Mouse (Mus musculus): Measurements from ENCODE around the gene Ngfr. TPM values are rescaled to one million over a fixed set of nuclear protein-coding genes. Genes with fewer than 3 reads are reported as not detected.

Gene Ngfr
- polyA plus RNA-seq, 3 experiments from 2014 or later, result not detected

DNA sequence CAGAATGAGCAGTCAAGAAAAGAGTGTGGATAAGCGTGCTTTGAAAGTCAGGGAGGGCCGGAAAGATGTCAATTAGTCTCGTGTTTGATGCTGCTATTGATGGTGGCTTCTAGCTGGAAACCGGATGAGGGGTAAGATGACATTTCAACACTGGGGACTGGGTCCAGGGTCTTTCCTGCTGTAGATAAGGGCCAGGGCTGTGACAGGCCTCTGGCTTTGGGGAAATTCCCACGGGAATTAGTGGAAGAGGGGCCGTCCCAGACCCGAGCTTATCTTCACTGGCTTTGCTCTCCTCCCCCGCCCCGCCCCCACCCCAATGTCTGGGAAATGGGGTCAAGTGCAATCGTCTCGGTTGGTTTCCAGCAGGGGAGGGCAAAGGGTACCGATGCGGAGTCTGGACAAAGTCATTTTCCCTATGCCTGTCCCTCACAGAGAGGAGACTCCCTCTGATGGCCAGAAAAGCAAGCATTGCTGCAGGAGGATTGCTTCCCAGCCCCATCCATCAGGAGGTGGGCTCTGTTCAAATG lies 7.2 kb upstream of the Ngfr start:
- ATAC-seq, result no peak

DNA sequence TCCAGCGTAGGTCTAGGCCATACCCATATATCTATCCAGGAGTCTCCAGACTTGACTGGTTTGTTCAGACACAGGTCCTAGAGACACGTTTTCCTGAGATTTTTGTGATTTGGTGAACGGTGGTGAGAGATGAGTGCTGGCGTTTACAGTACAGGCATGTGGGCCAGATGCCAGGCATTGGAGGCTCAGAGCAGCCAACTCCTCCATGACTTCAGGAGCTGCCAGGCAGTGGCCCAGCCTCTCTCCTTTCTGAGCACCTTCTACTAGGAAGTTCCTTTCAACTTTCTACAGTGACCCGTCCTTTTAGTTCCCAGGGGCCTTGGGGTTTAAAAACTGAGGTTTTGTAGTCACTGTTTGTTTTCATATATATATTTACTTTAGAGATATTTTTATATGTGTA lies 6.0 kb upstream of the Ngfr start:
- no peak for ATAC-seq

DNA sequence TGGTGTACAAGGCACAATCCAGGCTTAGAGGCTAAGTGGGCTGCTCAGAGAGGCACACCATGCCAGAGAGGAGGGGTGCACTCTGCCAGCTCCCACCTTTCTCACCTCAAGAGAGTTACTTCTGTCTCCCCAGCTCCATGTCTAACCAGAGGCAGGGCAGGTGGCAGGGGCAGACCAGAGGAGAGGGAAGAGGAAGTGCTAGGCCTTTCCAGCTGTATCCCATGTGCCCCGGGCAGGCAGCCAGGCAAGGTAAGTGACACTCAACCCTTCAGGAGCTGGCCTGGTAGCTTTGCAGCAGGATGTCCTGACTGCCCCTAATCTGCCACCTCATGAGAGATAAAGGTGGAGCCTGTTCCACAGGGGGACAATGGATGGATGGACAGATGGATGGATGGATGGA lies 5.2 kb upstream of the Ngfr start:
- ATAC-seq, result no peak

DNA sequence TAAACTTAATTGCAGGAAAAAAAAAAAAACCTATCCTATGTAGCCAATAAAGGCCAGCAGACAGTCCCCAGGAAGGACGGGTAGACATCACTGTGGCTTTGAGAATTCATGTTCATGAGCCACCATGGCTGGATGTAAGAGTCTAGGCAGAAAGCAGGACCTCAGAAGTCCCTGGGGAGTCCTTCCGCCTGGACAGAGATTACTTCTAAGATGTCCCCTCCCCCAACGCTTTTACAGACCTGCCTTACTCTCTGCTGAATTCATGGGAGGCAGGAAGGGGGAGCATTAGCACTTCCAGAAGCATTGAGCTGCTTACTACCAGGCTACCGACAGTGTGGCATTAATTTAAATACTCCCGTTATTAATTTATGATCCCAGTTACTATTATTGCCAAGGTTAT lies 1.7 kb upstream of the Ngfr start:
- ATAC-seq, result no peak

DNA sequence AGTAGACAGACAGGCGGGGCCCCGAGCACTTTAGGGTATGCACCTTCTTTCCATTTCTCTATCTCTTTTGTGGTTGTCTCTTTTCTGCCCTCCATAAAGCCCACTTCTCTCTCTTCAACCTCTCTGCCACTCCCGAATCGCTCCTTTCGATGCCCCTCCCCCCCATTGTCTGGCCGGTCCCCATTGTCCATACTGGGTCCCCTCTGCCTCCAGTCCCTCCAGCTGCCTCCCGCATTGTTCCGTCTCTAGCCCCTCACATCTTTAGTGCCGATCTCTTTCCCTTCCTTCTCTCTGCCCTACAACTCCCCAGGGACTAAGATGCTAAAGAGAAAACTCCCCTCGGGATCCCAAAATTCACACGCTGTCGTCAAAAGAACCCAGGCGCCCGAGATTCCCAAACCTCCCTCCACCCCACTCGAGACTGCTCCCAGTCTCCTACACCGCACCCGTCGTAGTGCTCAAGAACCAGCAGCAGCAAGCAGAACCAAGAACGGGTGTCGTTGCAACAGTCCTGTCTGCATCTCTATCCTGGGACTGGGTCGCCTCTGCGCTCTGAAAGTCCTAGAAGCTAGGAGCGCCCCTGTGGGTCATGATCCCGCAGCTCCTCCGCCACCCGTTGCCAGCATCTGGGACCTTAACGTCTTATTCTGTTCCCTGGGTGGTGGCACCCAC lies 648 bp downstream of the Ngfr start:
- ATAC-seq, result no peak

DNA sequence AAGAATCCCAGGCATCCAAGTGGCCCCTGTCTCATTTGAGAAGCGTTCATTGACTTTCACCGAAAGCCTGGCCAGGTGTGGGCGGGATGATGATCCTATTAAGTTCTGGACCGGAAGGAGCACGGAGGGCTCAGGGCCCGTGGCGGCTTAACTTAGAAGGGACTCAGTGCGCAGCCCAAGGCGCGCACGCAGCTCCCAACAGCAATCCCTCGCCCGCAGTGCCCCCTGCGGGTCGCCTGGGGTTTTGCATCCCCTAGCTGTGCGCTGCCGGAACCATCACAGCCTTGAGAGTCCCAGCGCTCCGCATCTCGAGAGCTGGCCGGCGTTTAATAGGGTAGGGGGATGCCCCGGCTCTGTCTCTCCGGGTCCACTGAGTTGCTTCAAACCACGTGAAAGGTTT lies 1.4 kb downstream of the Ngfr start:
- no peak for ATAC-seq

DNA sequence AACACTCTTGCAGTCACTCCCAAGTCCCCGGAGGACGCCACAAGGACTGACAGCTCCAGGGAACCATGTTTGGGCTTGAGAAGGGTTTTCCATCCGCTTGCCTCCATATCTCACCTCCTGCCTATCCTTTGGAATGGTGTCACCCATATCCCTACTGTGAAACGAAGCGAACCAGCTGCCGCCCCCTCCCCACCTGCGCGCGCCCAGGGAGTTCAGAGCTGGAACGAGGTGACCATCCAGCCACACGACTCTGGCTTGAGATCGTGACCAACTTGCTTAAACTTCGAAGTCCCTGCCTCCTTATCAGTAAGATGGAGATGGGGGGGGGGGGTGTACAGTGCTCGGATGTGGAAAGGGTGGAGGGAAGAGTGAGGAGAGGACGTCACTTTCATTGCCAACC lies 1.9 kb downstream of the Ngfr start:
- no peak for ATAC-seq

DNA sequence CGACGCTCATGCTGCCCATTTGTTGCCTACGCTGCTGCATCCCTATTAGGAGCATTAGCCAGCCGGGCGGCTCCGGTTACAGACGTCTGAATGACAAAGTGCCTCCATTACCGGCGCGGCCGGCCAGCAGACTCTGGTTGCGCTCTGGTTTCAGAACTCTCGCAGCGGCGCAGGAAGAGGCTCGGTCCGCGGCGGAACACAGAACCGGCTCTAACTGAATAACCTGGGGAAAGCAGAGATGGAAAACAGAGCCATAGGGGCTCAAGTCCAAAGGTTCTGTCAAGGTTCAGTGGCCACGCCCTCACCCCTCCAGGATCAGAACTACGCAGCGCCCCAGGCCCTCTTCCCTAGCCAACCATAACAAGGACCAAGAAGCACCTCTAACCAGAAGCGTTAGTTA lies 2.3 kb downstream of the Ngfr start:
- no peak for ATAC-seq

DNA sequence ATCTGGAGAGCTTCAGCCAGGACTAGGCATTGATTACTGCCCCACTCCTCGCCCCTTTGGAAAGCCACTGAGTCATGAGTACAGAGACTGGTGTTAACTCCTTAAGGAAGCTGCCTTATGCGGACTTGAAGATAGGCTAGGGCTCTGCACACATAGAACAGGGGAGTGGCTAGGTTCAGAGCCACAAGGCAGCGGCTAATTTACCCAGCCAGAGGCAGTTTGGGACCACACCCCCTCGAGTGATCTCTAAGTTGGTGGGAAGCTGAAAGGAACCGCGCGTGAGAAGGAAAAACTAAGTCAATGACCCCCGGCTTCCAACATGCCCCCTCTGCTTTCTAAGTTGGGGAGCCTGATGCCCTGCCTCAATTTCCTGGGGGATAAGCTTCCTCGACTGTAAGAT lies 2.9 kb downstream of the Ngfr start:
- no peak for ATAC-seq

DNA sequence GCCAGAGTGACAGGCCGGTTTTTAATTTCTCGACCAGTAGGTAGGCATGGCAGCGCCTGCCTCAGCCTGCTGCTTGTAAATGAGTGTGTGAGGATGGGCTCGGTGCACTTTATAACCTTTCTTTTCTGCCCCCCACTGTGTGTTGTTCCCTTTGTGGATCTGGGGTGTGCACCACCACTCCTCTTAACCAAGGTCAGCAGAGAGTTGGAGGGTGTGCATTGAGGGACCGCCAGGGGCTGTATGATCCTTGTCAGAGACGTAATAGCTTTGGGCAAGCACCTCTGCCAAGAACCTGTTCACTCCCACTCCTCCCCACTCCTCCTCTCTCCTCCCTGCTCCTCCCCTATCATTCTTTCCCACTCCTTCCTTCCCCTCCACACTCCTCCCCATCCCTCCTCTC lies 4.1 kb downstream of the Ngfr start:
- no peak for ATAC-seq

DNA sequence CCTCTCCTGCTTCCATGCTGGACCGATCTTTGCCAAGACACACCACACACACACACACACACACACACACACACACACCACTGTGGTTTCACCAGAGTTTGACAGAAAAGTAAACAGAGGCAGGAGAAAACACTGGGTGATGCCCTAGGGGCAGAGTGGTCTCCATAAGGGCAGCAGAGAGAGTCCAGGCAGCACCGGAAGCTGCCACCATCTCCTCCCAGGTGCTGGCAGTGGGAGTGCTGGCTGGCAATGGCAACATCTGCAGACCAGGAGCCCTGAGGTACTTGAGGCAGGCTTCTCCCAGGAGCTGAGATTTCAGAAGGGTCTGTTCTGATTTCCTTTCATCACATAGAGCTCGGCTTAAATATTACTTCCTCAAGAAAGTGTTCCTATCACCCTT lies 5.3 kb downstream of the Ngfr start:
- no peak for ATAC-seq

DNA sequence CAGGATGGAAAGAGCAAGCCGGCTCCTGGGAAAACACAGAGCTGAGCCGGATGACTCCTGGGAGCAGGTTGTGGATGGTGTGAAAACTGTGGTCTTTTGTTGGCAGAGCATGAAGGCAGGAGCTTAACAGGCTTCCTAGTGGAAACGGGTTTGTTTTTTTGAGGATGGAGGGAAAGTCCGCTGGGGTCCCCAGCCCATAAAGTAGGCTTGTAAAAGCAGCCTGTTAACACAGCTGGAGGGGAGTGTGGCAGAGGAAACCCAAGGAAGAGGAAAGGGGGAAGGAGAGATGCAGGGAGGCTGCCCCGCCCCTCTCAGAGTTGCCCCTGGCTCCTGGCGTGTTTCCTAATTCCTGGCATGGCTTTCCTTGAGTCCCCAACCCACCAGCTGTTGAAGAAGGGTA lies 8.1 kb downstream of the Ngfr start:
- no peak for ATAC-seq

DNA sequence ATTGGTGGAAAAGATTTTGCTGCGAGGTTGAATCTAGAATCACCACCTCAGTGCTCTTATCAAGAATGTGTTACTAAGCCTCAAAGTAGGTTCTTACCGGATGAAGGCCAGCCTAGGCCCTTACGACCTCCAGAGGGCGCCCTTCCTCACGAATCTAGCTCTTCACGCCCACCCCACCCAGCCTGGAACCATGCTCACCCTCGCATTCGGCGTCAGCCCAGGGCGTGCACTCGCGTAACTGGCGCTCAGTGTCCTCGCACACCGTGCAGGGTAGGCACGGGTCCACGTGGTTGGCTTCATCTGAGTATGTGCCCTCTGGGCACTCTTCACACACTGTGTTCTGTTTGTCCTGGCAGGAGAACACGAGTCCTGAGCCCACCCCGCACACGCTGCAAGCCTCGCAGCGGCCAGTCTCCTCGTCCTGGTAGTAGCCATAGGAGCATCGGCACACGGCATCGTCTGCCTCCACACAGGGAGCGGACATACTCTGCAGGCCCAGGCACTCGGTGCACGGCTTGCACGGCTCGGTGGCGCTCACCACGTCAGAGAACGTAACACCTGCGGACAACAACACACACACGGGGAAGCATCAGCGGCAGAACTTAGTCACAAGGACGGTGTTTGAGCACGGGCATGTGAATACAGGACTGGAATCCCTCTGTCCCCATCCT lies 9.6 kb downstream of the Ngfr start:
- ATAC-seq, result no peak

DNA sequence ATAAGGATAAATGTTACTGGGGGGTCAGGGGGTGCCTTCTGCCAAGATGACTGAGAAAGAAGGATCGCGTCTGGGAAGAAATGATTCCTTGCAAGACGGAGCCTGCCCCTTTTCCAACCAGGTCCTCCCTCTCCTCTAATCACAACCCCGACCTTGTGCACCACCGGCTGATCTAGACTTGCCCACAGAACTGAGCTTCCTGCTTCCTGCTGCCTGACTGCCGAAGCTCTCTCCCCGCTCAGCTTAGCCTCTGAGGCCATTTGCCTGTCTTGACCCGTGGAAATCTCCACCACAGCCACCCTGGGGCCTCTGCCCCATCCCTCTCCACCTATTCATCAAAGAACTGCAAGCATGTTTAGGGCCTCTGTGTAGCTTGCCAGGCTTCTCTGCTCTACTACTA lies 11.2 kb downstream of the Ngfr start:
- ATAC-seq, result no peak

DNA sequence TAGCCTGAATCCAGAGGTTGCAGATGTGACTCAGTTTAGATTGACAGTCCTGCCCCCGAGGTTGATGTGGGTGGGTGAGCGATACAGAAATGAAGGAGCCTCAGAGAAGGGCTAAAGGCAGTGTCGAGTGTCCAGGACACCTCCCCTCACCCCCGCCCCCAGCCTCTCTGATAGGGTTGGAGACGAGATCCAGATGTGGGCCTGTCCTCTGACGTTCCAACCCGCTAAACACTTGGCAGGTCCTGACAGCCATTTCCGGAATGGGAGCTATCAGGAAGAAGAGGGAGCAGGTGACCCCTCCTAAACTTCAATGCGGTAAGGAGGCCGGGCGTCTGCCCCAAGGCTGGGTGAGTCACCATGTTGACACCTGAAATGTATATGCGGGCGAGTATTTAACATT lies 11.7 kb downstream of the Ngfr start:
- ATAC-seq, result no peak

DNA sequence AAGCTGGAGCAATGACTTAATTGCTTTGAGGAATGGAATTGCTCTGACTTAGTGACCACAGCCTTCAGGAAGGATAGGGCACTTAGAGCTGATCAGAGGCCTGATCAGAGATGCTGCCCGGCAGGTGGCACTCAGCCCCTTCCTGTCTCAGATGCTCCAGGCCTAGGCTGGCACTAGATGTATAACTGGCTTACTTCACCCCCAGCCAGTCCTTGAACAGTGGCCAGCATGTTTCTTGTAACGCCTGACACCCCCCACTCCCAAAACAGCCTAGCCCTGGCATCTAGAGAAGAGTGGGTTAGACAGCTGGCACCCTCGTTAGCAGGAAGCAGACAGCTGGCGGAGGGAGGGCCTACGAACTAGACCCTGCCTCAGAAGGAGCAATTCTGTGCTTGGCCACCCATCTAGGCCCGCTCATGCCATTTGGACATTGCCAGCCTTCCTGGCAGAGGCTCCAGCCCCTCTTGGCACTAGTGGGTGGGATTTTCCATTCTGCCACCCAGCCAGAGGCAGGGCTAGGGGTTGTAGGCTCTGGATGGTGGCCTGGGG lies 12.7 kb downstream of the Ngfr start:
- ATAC-seq, result no peak

DNA sequence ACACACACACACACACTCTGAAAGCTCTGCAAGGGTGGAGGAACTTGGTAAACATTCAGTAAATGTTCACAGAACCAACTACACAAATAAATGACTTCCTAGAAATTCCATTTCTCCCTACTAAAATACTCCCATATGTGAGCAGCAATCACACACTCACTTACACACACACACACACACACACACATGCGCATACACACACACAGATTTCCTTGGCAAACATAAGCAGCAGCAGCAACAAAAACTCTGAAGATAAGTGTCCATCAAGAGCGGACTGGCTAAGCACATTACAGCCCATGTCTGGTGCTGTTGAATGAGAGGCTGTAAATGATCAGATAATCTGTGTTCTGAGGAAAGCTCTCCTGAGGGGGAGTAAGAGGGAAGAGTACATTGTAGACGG lies 15.3 kb downstream of the Ngfr start:
- no peak for ATAC-seq

DNA sequence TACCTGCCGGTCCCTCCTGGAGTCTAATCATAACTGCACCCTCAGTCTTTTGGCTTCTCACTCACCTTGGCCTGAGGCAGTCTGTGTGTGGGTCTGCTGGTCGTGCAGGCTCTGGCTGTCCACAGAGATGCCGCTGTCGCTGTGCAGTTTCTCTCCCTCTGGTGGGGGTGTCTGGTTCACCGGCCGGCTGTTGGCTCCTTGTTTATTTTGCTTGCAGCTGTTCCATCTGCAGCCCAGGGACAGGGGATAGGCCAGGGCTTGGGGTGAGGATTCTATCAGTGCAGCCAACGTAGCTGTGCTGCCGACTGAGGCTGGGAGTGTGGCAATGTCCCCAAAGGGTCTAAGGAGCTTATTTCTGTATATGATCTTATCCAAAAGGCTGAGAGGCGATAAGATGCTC lies 15.8 kb downstream of the Ngfr start:
- no peak for ATAC-seq

DNA sequence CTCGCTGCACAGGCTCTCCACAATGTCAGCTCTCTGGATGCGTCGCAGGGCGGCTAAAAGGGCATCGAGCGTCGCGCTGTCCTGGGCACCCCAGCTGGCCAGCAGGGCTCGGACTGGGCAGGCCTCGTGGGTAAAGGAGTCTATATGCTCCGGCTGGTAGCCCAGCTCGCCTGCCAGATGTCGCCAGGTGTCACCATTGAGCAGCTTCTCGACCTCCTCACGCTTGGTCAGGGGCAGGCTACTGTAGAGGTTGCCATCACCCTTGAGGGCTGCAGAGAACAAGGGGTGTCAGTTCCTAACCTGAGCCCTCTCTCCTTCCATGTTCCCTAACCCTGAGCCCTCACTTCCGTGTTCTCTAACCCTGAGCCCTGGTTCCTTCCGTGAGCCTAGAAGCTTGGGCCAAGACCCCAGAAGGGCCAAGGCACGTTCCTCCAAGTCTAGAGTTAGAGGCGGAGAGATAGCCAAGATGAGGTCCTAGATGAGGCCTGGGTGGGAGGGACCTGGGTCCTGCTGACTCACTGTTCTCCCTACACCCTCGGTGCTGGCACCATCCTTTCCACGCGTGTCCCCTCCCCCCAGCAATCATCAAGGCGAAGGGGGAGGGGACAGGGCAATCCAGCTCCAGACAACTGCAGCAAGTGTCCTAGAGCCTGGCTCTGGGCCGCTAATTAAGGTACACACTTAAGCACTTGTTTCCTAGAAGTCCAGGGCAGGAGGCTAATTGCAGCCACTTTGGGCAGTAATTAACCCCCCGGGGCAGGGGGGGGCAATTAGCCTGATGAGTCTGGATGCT lies 16.5 kb downstream of the Ngfr start:
- ATAC-seq, result no peak

DNA sequence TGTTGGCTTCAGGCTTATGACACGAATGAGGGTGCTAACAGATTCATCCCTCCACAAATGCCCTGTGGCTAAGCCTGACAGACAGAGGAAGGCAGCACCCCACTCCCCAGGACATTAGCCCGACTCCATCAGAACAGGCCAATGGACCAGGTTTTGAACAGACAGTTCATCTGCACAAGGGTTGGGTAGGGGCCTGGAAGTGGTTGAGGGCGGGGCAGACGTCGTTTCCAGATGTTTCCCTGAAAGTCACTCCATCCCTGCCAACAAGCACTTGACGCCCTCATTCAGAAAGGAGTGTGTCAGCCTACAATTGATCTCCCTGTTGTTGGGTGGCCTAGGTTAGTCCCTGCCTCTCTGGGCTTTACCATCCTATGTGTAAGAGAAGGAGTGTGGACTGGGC lies 17.6 kb downstream of the Ngfr start:
- ATAC-seq, result no peak

DNA sequence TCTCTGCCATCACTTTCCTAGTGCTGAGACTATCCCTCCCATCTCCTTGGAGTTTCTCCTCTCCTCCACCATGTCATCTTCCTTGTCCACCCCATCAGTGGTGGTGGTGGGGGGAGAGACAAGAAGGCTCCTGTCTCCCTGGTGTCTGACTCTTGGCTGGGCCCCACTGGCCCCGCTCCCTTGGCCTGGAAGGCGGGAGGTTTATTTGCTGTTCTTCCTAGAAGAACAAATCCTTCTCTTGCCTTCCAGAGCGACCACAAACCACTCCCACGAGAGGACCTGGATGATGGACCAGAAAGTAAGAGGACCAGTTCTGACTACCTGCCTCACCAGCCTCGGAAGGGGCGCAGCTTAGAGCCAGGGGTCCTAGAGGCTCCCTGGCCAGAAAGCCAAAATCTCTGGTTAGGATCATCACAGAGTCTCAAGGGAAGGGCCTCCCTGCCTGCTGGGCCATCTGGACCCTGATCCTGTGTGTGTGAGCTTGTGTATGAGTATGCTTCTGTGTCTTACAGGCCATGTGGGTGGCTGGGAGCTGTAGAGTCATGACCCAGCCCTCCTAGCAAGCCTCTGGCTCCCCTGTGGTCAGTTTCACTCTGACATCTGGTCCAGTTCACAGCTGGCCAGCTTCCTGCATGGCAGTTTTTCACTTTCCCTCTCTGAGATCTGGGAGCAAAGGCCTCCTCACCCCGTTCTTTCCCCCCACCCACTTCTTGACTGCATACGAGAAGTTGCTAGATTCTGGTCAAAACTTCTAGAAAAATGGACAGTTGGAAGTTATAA lies 19.4 kb downstream of the Ngfr start:
- no peak for ATAC-seq

DNA sequence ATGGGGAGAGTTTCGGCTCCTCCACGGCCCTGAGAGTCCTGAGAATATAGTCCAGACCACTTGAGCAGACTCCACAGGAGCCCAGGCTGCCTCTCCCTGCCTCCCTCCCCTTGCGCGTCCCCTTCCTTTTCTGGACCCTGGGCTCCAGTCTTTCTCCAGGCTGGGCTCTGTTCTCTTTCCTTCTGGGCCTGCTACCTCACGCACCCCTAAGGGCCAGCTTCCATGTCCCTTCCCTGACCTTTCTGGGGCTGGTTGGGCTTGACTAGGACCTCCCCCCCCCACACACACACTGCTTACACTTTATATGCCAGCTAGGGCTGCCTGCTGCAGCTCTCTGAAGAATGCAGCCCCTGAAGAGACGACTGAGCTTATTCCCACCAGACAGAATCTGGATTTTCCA lies 20.2 kb downstream of the Ngfr start:
- ATAC-seq, result no peak

DNA sequence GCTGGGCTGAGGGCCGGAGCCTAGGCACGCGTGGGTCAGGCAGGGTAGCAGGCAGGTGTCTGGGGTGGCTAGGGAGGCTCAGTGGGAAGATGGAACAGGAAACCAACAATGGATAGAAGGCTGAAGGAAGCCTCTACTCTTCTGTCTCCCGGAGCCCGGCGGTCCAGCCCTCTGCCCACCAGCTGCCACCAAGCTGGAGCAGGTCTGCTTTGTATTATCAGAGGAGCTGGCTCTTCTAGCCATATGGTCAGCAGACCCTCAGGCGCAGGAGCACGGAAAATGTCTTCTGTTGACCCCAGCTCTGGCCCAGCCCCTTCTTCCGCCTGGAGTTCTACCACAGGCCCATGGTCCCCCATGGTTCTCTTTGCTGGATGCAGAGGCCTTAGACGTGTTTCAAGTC lies 22.2 kb downstream of the Ngfr start:
- ATAC-seq, result no peak

Measured in inflammation-experienced regulatory T-cells, adult 6 months (primary cell).